Mouse (Mus musculus) left cerebral cortex, adult 2 months (tissue): Measurements from ENCODE around the gene Ogg1. TPM values are rescaled to one million over a fixed set of nuclear protein-coding genes. Genes with fewer than 3 reads are reported as not detected.

ENCODE experiments used
- DNase-seq, 2 experiments: peaks; one replicate each; pipeline ENCODE4 v3.0.0; 2021 to 2022; ENCODE audit warnings: low spot score in 2 of 2, mixed read lengths in 1 of 2; ENCODE audit errors: extremely low spot score in 1 of 2
- H3K27ac ChIP-seq: fragments of 200-600 bp; 2 replicates; pipeline ENCODE4 v1.8.1; 2022
- H3K4me3 ChIP-seq: fragments of 200-600 bp; 2 replicates; pipeline ENCODE4 v1.8.1; 2022
- CTCF ChIP-seq: fragments of 200-600 bp; IDR thresholded peaks from 2 replicates; pipeline ENCODE4 v1.8.1; 2022; ENCODE audit warnings: antibody characterized with exemption, mild to moderate bottlenecking, moderate library complexity
- intact Hi-C: fragments of 180-260 bp; cut with DNase I; formaldehyde crosslinking; loops from one replicate; pipeline ENCODE4 v1.15.1; 2025
- total RNA-seq, 2 experiments: library from RNA; stranded (reverse); gene quantifications; 2 replicates each; pipeline ENCODE4 v1.2.3; 2021

Gene Ogg1
- total RNA-seq, 2 experiments from 2014 or later = 6.1 to 7.6 TPM

GRCm38 (mm10) chr6:113333137-113333950 is 6.6 kb downstream of the Ogg1 start:
- H3K4me3 ChIP-seq = no peak overlapping the region
- TF ChIP-seq CTCF = no peak
- peak in 1 of 2 experiments; percentile 55 for DNase-seq
- H3K27ac ChIP-seq = peak overlapping the region; percentile 32; the same call in 1 of the 2 replicates
- intact Hi-C loops = no loop called here

GRCm38 (mm10) chr6:113334216-113334615 is 7.4 kb downstream of the Ogg1 start:
- no peak for TF ChIP-seq CTCF
- intact Hi-C loops = no loop called here

GRCm38 (mm10) chr6:113336852-113337620 is 10.3 kb downstream of the Ogg1 start:
- Histone ChIP-seq H3K4me3 (no peak overlapping the region), H3K27ac (peak overlapping the region; percentile 28; the same call in 1 of the 2 replicates)
- TF ChIP-seq CTCF = no peak
- DNase-seq = no peak
- intact Hi-C loops = no loop called here

More at GRCm38 (mm10) chr6:113334216-113334615, 7.4 kb downstream of the Ogg1 start:
- no peak overlapping the region for H3K4me3 ChIP-seq
- H3K27ac ChIP-seq = no peak overlapping the region
- no peak for DNase-seq

- H3K4me3 ChIP-seq = peak overlapping the region; percentile 87
- H3K27ac ChIP-seq = peak overlapping the region; percentile 79
- no peak for TF ChIP-seq CTCF
- intact Hi-C loops = no loop called here
- no peak for DNase-seq
Observed at GRCm38 (mm10) chr6:113341574-113341973, 14.8 kb downstream of the Ogg1 start.

GRCm38 (mm10) chr6:113342297-113342696 is 15.5 kb downstream of the Ogg1 start:
- intact Hi-C loops = no loop called here

GRCm38 (mm10) chr6:113343177-113344092 is 16.7 kb downstream of the Ogg1 start, which contains the start of gene Camk1:
Camk1 (minus strand) TSS chr6:113343984.
- peak within 1 kb of the TSS; percentile 87 for H3K4me3 ChIP-seq
- DNase-seq = peak; percentile 77 to 79
- peak within 1 kb of the TSS; percentile 96 for H3K27ac ChIP-seq
- intact Hi-C loops = loop anchor here (2.0 kb wide), 1 partner anchor 33 kb away; the partner anchor contains the start of gene Tada3
- TF ChIP-seq CTCF = no peak

More at GRCm38 (mm10) chr6:113342297-113342696, 15.5 kb downstream of the Ogg1 start:
- no peak for TF ChIP-seq CTCF
- peak overlapping the region; percentile 87 for H3K4me3 ChIP-seq
- peak overlapping the region; percentile 96 for H3K27ac ChIP-seq
- DNase-seq = no peak

- intact Hi-C loops = loop anchor here (2.0 kb wide), 1 partner anchor 32 kb away; the partner anchor contains the start of gene Tada3
- TF ChIP-seq CTCF = no peak
- Histone ChIP-seq H3K27ac (peak overlapping the region; percentile 96), H3K4me3 (peak overlapping the region; percentile 87)
- DNase-seq = no peak
Observed at GRCm38 (mm10) chr6:113344321-113344720, 17.5 kb downstream of the Ogg1 start.

- H3K4me3 ChIP-seq = no peak overlapping the region
- TF ChIP-seq CTCF = no peak
- H3K27ac ChIP-seq = no peak overlapping the region
- no peak for DNase-seq
- intact Hi-C loops = no loop called here
Observed at GRCm38 (mm10) chr6:113346897-113347296, 20.1 kb downstream of the Ogg1 start.

- no peak overlapping the region for H3K4me3 ChIP-seq
- TF ChIP-seq CTCF = no peak
Observed at GRCm38 (mm10) chr6:113350538-113350937, 23.8 kb downstream of the Ogg1 start.

GRCm38 (mm10) chr6:113351161-113351560 is 24.4 kb downstream of the Ogg1 start:
- no peak for TF ChIP-seq CTCF

More at GRCm38 (mm10) chr6:113350538-113350937, 23.8 kb downstream of the Ogg1 start:
- no peak for DNase-seq
- intact Hi-C loops = no loop called here
- H3K27ac ChIP-seq = no peak overlapping the region

GRCm38 (mm10) chr6:113351653-113352052 is 24.9 kb downstream of the Ogg1 start:
- no peak for TF ChIP-seq CTCF
- no peak for DNase-seq
- intact Hi-C loops = no loop called here
- no peak overlapping the region for H3K4me3 ChIP-seq
- H3K27ac ChIP-seq = no peak overlapping the region

More at GRCm38 (mm10) chr6:113351161-113351560, 24.4 kb downstream of the Ogg1 start:
- Histone ChIP-seq H3K4me3 (no peak overlapping the region), H3K27ac (no peak overlapping the region)
- intact Hi-C loops = no loop called here
- no peak for DNase-seq
